8 mouse cellular contexts compared by ENCODE assay signal in genomic region chr4:129624281-129625028, GRCm38 (mm10). TPM values are rescaled to one million over a fixed set of nuclear protein-coding genes. Genes with fewer than 3 reads are reported as not detected.
A peak's percentile ranks its signal among the peaks of the same experiment; 100 is the strongest.
DNase-seq lines count a peak whose midpoint lies in the region; ATAC-seq and TF ChIP-seq lines count a peak whose summit lies in the region.

No protein-coding gene starts in this region.

- under 1% methylated on average over 18 of the region's 18 CpGs for WGBS in forebrain, embryonic 15.5 days
- WGBS in lung, adult 2 months: under 1% methylated on average over 18 of the region's 18 CpGs
- 0% methylated on average over 18 of the region's 18 CpGs for WGBS in neural tube, embryonic 15.5 days

- peak; percentile 91 for DNase-seq in MEL-GATA-1-ER (ENCODE audit: extremely low read depth, low read depth)
- peak; percentile 96 for DNase-seq in cerebellum, adult 11-12 months
- DNase-seq in heart, postnatal 25 days (ENCODE audit: low spot score): peak; percentile 83
- peak; percentile 90 to 95 for DNase-seq in layer of hippocampus, adult 2 months (ENCODE audit: low spot score in 2 of 2)
- DNase-seq in lung, adult 2 months: peak; percentile 69
- peak; percentile 80 to 86 for DNase-seq in thymus, adult 18-20 months

- H3K4me2 ChIP-seq in forebrain, embryonic 15.5 days (replicated peaks): peak overlapping the region; percentile 72
- peak overlapping the region; percentile 68 for H3K4me2 ChIP-seq in neural tube, embryonic 15.5 days

- no peaks in the 10 kb centered on the region for H3K27me3 ChIP-seq in forebrain, embryonic 15.5 days
- no peaks in the 10 kb centered on the region for H3K27me3 ChIP-seq in neural tube, embryonic 15.5 days (replicated peaks)

- peak overlapping the region; percentile 93 for H3K27ac ChIP-seq in forebrain, embryonic 15.5 days (replicated peaks)
- H3K27ac ChIP-seq in layer of hippocampus, adult 2 months: peak overlapping the region; percentile 98
- peak overlapping the region; percentile 93 for H3K27ac ChIP-seq in neural tube, embryonic 15.5 days (replicated peaks)

- TF ChIP-seq CTCF in layer of hippocampus, adult 2 months (conservative IDR thresholded peaks at IDR 0.05): no peak
- no peak for TF ChIP-seq CTCF in lung, adult 2 months (IDR thresholded peaks at IDR 0.05; ENCODE audit: insufficient read depth, low read length)

- H3K36me3 ChIP-seq in forebrain, embryonic 15.5 days: peaks cover 35% of the 10 kb centered on the region
- peaks cover 39% of the 10 kb centered on the region for H3K36me3 ChIP-seq in neural tube, embryonic 15.5 days

- intact Hi-C loops in heart, postnatal 25 days (cut with DNase I): loop anchor here (2.0 kb wide), 1 partner anchor 14 kb away; no protein-coding TSS in a partner anchor

- H3K9ac ChIP-seq in forebrain, embryonic 15.5 days (replicated peaks): peak overlapping the region; percentile 94
- peak overlapping the region; percentile 74 for H3K9ac ChIP-seq in neural tube, embryonic 15.5 days (replicated peaks)

- ATAC-seq in forebrain, embryonic 15.5 days (replicated peaks): peak; percentile 96
- peak; percentile 94 for ATAC-seq in neural tube, embryonic 15.5 days (ENCODE audit: low FRiP score)

- H3K4me3 ChIP-seq in forebrain, embryonic 15.5 days: peak overlapping the region; percentile 76
- H3K4me3 ChIP-seq in layer of hippocampus, adult 2 months: peak overlapping the region; percentile 90
- H3K4me3 ChIP-seq in lung, adult 2 months (replicated peaks; ENCODE audit: extremely low read depth, low read depth, low read length): peak overlapping the region; percentile 86
- H3K4me3 ChIP-seq in neural tube, embryonic 15.5 days (replicated peaks): peak overlapping the region; percentile 64

- H3K4me1 ChIP-seq in forebrain, embryonic 15.5 days: peaks cover 32% of the 10 kb centered on the region
- peaks cover 30% of the 10 kb centered on the region for H3K4me1 ChIP-seq in lung, adult 2 months (ENCODE audit: control insufficient read depth, insufficient read depth, low read length)
- H3K4me1 ChIP-seq in neural tube, embryonic 15.5 days: peaks cover 48% of the 10 kb centered on the region

- no peaks in the 10 kb centered on the region for H3K9me3 ChIP-seq in forebrain, embryonic 15.5 days
- H3K9me3 ChIP-seq in neural tube, embryonic 15.5 days (replicated peaks): no peaks in the 10 kb centered on the region

- TF ChIP-seq POLR2A in lung, adult 2 months (IDR thresholded peaks at IDR 0.05; ENCODE audit: borderline replicate concordance, extremely low read depth, low read depth, low read length): peak; percentile 81; the same call in 1 of the 2 replicates

RNA-seq across cellular contexts. Expression of gene Ccdc28b, which starts 0.7 kb away (rescaled TPM):
- 119 and 124 TPM in 2 replicates for polyA plus RNA-seq in forebrain, embryonic 15.5 days (2015; fragmentation: Nextera tagmentation; extraction: Ambion mirVana)
- total RNA-seq in heart, postnatal 25 days (2021): 10 to 100 TPM; 25.3 to 28.5 TPM
- total RNA-seq in layer of hippocampus, adult 2 months (2021): 10 to 100 TPM; 70.2 to 81.0 TPM
- 20.6 and 34.1 TPM in 2 replicates for polyA plus RNA-seq in lung, adult 2 months (2012; rRNA removed)
- polyA plus RNA-seq in neural tube, embryonic 15.5 days (2015; fragmentation: Nextera tagmentation; extraction: Ambion mirVana): 155 and 168 TPM in 2 replicates

RNA-seq across cellular contexts. Expression of gene Iqcc, which starts 5.6 kb away (rescaled TPM):
- 31.4 and 32.5 TPM in 2 replicates for polyA plus RNA-seq in forebrain, embryonic 15.5 days (2015; fragmentation: Nextera tagmentation; extraction: Ambion mirVana)
- 10 to 100 TPM; 17.2 to 19.1 TPM for total RNA-seq in heart, postnatal 25 days (2021)
- total RNA-seq in layer of hippocampus, adult 2 months (2021): 10 to 100 TPM; 31.5 to 34.3 TPM
- 31.1 and 36.5 TPM in 2 replicates for polyA plus RNA-seq in lung, adult 2 months (2012; rRNA removed)
- polyA plus RNA-seq in neural tube, embryonic 15.5 days (2015; fragmentation: Nextera tagmentation; extraction: Ambion mirVana): 32.7 and 34.5 TPM in 2 replicates

RNA-seq across cellular contexts. Expression of gene Dcdc2b, which starts 10.4 kb away (rescaled TPM):
- 3.5 and 3.7 TPM in 2 replicates for polyA plus RNA-seq in forebrain, embryonic 15.5 days (2015; fragmentation: Nextera tagmentation; extraction: Ambion mirVana)
- 1 to 10 TPM in 1 of 2 experiments, under 1 TPM in 1; 0.61 to 1.5 TPM for total RNA-seq in heart, postnatal 25 days (2021)
- total RNA-seq in layer of hippocampus, adult 2 months (2021): 1 to 10 TPM; 5.7 to 7.4 TPM
- polyA plus RNA-seq in lung, adult 2 months (2012; rRNA removed): 16.0 and 17.8 TPM in 2 replicates
- polyA plus RNA-seq in neural tube, embryonic 15.5 days (2015; fragmentation: Nextera tagmentation; extraction: Ambion mirVana): 2.5 and 3.8 TPM in 2 replicates

RNA-seq across cellular contexts. Expression of gene Txlna, which starts 16.4 kb away (rescaled TPM):
- 64.7 and 68.3 TPM in 2 replicates for polyA plus RNA-seq in forebrain, embryonic 15.5 days (2015; fragmentation: Nextera tagmentation; extraction: Ambion mirVana)
- 10 to 100 TPM; 26.2 to 27.3 TPM for total RNA-seq in heart, postnatal 25 days (2021)
- total RNA-seq in layer of hippocampus, adult 2 months (2021): 10 to 100 TPM; 49.7 to 51.3 TPM
- 30.0 and 36.7 TPM in 2 replicates for polyA plus RNA-seq in lung, adult 2 months (2012; rRNA removed)
- polyA plus RNA-seq in neural tube, embryonic 15.5 days (2015; fragmentation: Nextera tagmentation; extraction: Ambion mirVana): 37.3 and 51.0 TPM in 2 replicates

RNA-seq across cellular contexts. Expression of gene Tmem234, which starts 24.0 kb away (rescaled TPM):
- polyA plus RNA-seq in forebrain, embryonic 15.5 days (2015; fragmentation: Nextera tagmentation; extraction: Ambion mirVana): 160 and 165 TPM in 2 replicates
- 10 to 100 TPM; 38.5 to 42.3 TPM for total RNA-seq in heart, postnatal 25 days (2021)
- 10 to 100 TPM; 83.1 to 86.2 TPM for total RNA-seq in layer of hippocampus, adult 2 months (2021)
- polyA plus RNA-seq in lung, adult 2 months (2012; rRNA removed): 136 and 158 TPM in 2 replicates
- 198 and 199 TPM in 2 replicates for polyA plus RNA-seq in neural tube, embryonic 15.5 days (2015; fragmentation: Nextera tagmentation; extraction: Ambion mirVana)

Comparison
In these comparisons a context has a peak if more than half of its experiments do, and no peak if none do; other contexts are left out.
1. Peak in every context shown above with its lines: DNase-seq, ATAC-seq, H3K4me3 ChIP-seq and H3K27ac ChIP-seq.